Mouse (Mus musculus) E14TG2a.4 (cell line): ENCODE results near the gene Bloc1s4.

Experiments used
- CTCF ChIP-seq: conservative IDR thresholded peaks from 2 replicates; pipeline ENCODE4 v1.5.1; 2014; ENCODE audit warnings: low read length
- POU5F1 ChIP-seq: IDR thresholded peaks from 2 replicates; pipeline ENCODE4 v1.6.1; 2014; ENCODE audit warnings: low read length, borderline replicate concordance

GRCm38 (mm10) chr5:36766958-36767703 is 18.7 kb upstream of the Bloc1s4 start:
- no peak for TF ChIP-seq CTCF
- no peak for TF ChIP-seq POU5F1
